Mouse (Mus musculus): ENCODE data around the gene Hspa14.

Gene Hspa14

DNA sequence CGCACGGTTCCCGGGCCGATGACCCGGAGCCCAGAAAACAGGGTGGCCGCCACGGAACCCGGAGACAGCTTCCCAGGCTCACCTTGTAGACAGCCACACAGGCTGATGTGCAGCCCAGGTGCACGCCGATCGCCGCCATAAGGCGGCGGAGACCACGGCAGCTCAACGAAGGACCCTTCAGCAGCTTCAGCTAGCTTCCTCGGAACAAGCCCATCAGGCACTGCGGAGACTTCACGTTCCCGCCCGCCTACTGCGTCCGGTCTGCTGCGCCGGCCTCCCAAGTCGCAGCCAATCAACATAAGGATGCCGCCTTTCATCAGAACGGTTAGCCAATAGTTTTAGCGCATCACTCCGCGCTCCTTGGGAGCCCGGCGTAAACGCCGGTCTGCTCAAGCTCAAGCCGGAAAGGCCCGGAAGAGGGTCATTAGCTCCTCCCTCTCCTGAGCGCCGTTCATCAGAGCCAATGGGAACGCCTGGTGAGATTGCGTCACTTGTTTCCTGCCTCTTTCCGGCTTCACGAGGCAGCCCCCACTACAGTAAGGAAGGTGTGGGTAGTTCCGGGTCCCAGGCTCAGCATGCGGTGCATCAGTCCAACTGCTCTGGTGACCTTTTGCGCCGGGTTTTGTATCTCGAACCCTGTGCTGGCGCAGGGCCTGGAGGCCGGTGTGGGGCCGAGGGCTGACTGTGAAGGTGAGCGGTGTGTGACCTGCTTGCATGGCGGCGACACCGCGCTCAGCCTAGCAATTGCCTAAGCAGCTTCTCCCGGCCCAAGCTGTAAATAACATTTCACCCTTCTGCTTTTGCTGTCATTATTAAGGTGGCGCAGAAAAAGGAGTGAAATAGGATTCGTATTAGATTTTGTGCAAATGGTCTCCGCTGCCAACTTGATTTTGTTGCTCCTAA, at the start of gene Hspa14, which contains the start of the genes Gm45902 and Cdnf:
TSS of gene Hspa14 (minus strand) at position 263 of the 903 bp plus-strand sequence.
TSS of gene Gm45902 (minus strand) at position 239 of the 903 bp plus-strand sequence.
TSS of gene Cdnf (plus strand) at position 479 of the 903 bp plus-strand sequence.
- in situ Hi-C loops (cut with MboI; ENCODE audit: low pct_unique_long_range_greater_than_20kb in 1 of 2, low sequenced_read_pairs in 2 of 2, unreplicated experiment in 1 of 2) = no loop called here

DNA sequence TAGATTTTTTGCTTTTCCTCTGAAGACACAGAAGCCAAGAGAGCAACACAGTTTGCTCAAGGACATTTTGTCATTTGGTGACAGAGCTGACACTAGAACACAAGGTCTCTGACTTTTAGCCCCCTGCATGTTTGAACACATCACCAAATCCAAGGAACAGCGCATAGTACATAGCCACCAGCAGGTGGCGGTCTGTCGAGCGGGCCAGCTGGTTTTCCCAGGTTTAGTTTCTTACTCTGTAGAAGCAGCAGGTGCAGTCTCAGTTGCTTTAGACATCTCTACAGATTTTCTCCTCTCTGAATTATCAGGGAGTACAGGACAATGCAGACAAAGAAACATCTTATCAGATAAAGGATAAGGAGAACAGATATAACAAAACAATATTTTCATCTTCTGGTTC, 34.0 kb upstream of the Hspa14 start:
- in situ Hi-C loops (cut with MboI; ENCODE audit: low pct_unique_long_range_greater_than_20kb in 1 of 2, low sequenced_read_pairs in 2 of 2, unreplicated experiment in 1 of 2) = loop anchor here in 1 of 2 experiments (25.0 kb wide), 1 partner anchor 266 kb away; no protein-coding TSS in a partner anchor

DNA sequence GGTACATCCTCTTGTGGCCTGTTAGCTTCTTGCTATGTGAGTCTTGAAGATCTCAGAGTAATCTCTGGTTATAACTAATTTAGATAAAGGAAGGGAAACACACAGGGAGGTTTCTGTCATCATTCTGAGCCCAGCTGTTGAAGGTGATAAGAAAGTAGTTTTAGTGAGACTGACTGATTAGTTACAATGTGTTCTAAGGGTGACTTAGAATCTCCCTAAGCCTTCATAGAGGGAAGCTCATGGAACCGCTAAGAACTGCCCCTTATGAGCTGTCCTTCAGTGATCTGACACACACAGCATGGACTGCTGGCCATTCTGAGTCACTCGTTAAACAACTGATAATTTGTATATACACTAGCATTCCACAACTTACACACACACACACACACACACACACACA, 33.4 kb upstream of the Hspa14 start:
- in situ Hi-C loops (cut with MboI; ENCODE audit: low pct_unique_long_range_greater_than_20kb in 1 of 2, low sequenced_read_pairs in 2 of 2, unreplicated experiment in 1 of 2) = loop anchor here in 1 of 2 experiments (25.0 kb wide), 1 partner anchor 266 kb away; no protein-coding TSS in a partner anchor

- in situ Hi-C loops (cut with MboI; ENCODE audit: low pct_unique_long_range_greater_than_20kb in 1 of 2, low sequenced_read_pairs in 2 of 2, unreplicated experiment in 1 of 2) = loop anchor here in 1 of 2 experiments (25.0 kb wide), 1 partner anchor 271 kb away; no protein-coding TSS in a partner anchor
Observed at GRCm38 (mm10) chr2:3541307-3542079, 28.9 kb upstream of the Hspa14 start.

GRCm38 (mm10) chr2:3526288-3526687, 13.7 kb upstream of the Hspa14 start:
- in situ Hi-C loops (cut with MboI; ENCODE audit: low pct_unique_long_range_greater_than_20kb in 1 of 2, low sequenced_read_pairs in 2 of 2, unreplicated experiment in 1 of 2) = loop anchor here in 1 of 2 experiments (25.0 kb wide), 1 partner anchor 286 kb away; no protein-coding TSS in a partner anchor

GRCm38 (mm10) chr2:3522558-3522957, 9.9 kb upstream of the Hspa14 start:
- in situ Hi-C loops (cut with MboI; ENCODE audit: low pct_unique_long_range_greater_than_20kb in 1 of 2, low sequenced_read_pairs in 2 of 2, unreplicated experiment in 1 of 2) = no loop called here

GRCm38 (mm10) chr2:3512076-3512475, 538 bp downstream of the Hspa14 start:
- in situ Hi-C loops (cut with MboI; ENCODE audit: low pct_unique_long_range_greater_than_20kb in 1 of 2, low sequenced_read_pairs in 2 of 2, unreplicated experiment in 1 of 2) = no loop called here

- in situ Hi-C loops (cut with MboI; ENCODE audit: low pct_unique_long_range_greater_than_20kb in 1 of 2, low sequenced_read_pairs in 2 of 2, unreplicated experiment in 1 of 2) = no loop called here
Observed at GRCm38 (mm10) chr2:3500886-3501285, 11.7 kb downstream of the Hspa14 start.

DNA sequence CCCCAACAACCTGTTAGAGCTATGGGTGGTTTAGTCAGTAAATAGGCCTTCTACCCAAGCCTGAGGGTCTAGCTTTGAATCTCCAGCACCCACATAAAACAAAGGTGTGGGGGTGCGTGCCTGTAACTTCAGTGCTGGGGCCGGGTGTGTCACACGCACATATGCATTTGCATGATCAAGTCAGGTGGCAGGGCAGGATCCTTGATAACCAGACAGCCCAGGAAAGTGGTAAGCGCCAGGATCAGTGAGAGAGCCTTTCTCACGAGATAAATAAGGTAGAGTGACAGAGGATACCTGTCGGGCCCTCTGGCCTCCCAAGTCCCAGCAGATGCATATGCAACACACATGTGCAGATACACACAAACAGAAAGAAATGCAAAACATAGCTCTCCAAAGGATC, 13.1 kb downstream of the Hspa14 start:
- in situ Hi-C loops (cut with MboI; ENCODE audit: low pct_unique_long_range_greater_than_20kb in 1 of 2, low sequenced_read_pairs in 2 of 2, unreplicated experiment in 1 of 2) = no loop called here

- in situ Hi-C loops (cut with MboI; ENCODE audit: low pct_unique_long_range_greater_than_20kb in 1 of 2, low sequenced_read_pairs in 2 of 2, unreplicated experiment in 1 of 2) = no loop called here
Observed at GRCm38 (mm10) chr2:3493833-3494409, 18.7 kb downstream of the Hspa14 start.

DNA sequence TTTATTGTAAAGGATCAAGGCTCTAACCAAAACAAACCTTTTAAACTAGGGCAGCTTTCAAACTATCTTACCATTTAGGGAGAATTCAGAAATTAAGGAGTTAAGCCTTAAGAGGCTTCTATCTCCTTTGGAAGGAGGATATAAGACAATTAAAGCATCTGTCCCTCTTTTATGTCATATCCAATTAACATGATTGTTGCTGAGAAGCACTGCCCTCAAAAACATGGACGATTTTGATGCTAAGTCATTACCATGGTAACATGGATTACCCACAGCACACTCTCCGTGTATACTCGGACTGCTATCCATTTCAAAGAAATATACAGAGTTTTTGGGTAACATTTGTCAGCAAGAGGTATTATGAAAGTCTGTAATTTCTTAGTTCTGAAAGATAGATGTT, 22.8 kb downstream of the Hspa14 start:
- in situ Hi-C loops (cut with MboI; ENCODE audit: low pct_unique_long_range_greater_than_20kb in 1 of 2, low sequenced_read_pairs in 2 of 2, unreplicated experiment in 1 of 2) = no loop called here

DNA sequence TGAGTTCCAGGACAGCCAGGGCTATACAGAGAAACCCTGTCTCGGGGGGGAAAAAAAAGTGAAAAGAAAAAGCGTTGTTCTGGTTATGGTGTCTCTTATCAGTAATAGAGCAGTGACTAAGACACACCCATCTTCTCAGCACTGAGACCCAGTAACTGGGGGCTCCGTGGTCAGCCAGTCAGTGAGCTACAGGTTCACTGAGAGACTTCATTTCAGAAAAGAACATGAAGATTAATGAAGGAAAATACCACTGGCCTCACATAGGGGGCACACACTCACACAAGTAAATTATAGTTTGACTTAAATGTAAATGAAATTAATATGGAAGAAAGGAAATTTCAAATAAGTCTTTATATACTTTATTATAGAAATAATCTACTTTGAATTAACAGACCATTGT, 32.4 kb downstream of the Hspa14 start:
- in situ Hi-C loops (cut with MboI; ENCODE audit: low pct_unique_long_range_greater_than_20kb in 1 of 2, low sequenced_read_pairs in 2 of 2, unreplicated experiment in 1 of 2) = no loop called here

GRCm38 (mm10) chr2:3475746-3476251, 36.8 kb downstream of the Hspa14 start:
- in situ Hi-C loops (cut with MboI; ENCODE audit: low pct_unique_long_range_greater_than_20kb in 1 of 2, low sequenced_read_pairs in 2 of 2, unreplicated experiment in 1 of 2) = no loop called here

DNA sequence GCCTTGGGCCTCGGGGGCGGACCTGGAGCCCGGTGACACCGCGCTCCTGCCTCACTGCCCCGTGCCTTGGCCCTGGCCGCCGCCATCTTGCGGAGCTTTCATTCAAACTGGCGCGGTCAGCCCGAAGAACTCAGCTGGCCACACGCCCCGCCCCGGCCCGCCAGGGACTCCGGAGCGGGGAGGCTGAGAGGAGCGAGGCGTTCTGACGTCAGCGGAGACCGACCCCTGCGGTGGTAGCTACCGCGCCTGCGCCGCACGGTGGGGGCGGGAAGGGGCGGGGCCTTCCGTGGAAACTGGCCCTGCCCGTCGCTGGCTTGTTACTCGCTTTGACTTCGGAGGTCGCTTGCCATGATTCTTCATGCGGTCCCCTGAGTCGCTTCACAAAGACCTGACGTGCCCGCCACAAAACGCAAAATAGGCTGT, 37.7 kb downstream of the Hspa14 start, which contains the start of gene Suv39h2:
TSS of gene Suv39h2 (minus strand) at position 171 of the 423 bp plus-strand sequence.
- in situ Hi-C loops (cut with MboI; ENCODE audit: low pct_unique_long_range_greater_than_20kb in 1 of 2, low sequenced_read_pairs in 2 of 2, unreplicated experiment in 1 of 2) = no loop called here

GRCm38 (mm10) chr2:3474361-3474805, 38.2 kb downstream of the Hspa14 start:
- in situ Hi-C loops (cut with MboI; ENCODE audit: low pct_unique_long_range_greater_than_20kb in 1 of 2, low sequenced_read_pairs in 2 of 2, unreplicated experiment in 1 of 2) = no loop called here

- in situ Hi-C loops (cut with MboI; ENCODE audit: low pct_unique_long_range_greater_than_20kb in 1 of 2, low sequenced_read_pairs in 2 of 2, unreplicated experiment in 1 of 2) = no loop called here
Observed at GRCm38 (mm10) chr2:3473891-3474290, 38.7 kb downstream of the Hspa14 start.

DNA sequence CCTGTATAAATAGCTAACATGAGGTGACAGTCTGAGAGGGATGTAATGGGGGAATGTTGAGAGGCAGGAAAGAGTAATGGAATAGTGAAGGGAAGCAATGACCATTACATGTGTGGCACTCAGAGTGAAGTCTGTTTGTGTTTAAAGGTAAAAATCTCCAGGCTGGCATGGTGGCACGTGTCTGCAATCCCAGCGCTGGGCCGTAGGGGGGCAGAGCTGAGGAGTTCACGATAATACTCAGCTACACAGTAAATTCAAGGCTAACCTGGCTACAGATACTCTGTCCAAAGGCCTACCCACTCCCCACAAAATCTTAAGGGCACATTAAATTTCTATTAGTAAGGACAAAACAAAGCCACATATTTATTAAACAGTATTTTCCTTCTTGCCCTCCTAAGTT, 56.0 kb downstream of the Hspa14 start:
- in situ Hi-C loops (cut with MboI; ENCODE audit: low pct_unique_long_range_greater_than_20kb in 1 of 2, low sequenced_read_pairs in 2 of 2, unreplicated experiment in 1 of 2) = no loop called here

DNA sequence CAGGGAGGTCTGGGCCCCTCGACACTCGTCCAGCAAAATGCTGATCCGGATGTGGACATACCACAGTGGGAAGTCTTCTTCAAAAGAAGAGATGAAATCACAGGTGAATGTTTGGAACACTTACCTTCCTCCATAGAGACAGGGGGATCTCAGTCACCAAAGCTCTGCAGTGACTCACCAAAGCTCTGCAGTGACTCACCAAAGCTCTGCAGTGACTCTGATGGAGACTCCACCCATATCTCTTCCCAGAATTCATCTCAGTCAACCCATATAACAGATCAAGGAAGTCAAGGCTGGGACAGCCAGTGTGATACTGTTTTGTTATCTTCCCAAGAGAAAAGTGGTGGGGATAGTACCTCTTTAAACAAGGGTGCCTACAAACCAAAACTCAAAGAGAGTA, 59.5 kb downstream of the Hspa14 start:
- in situ Hi-C loops (cut with MboI; ENCODE audit: low pct_unique_long_range_greater_than_20kb in 1 of 2, low sequenced_read_pairs in 2 of 2, unreplicated experiment in 1 of 2) = no loop called here

Data from mouse embryonic stem cell (cell line).